Mouse (Mus musculus) thymus, adult 2 months (tissue): ENCODE measurements around the gene Klf5.

ENCODE experiments used
- CTCF ChIP-seq: fragments of 200-500 bp; IDR thresholded peaks from 2 replicates; pipeline ENCODE4 v1.5.1; 2012; ENCODE audit warnings: mild to moderate bottlenecking, control low read depth, low read length, moderate library complexity, borderline replicate concordance; ENCODE audit not compliant: control insufficient read depth, poor library complexity, insufficient read depth; ENCODE audit errors: extremely low read depth
- POLR2A ChIP-seq: fragments of 200-500 bp; IDR thresholded peaks from 2 replicates; pipeline ENCODE4 v1.6.1; 2012; ENCODE audit warnings: mild to moderate bottlenecking, low read length, control low read depth, moderate library complexity; ENCODE audit not compliant: control insufficient read depth, poor library complexity, insufficient read depth; ENCODE audit errors: extremely low read depth

GRCm38 (mm10) chr14:99348175-99348764, 49.8 kb downstream of the Klf5 start:
- no peak for TF ChIP-seq POLR2A
- no peak for TF ChIP-seq CTCF
